Mouse (Mus musculus): Measurements from ENCODE around the gene 4930402F06Rik.

The 4930402F06Rik gene

GRCm38 (mm10) chr2:35397096-35397495 lies at the start of gene 4930402F06Rik:
Gene 4930402F06Rik, minus strand, starts transcription at chr2:35397175.
- DNase-seq (ENCODE audit: extremely low read depth, insufficient read length, low spot score) = no peak

- DNase-seq (ENCODE audit: extremely low read depth, insufficient read length, low spot score) = no peak
Measured at GRCm38 (mm10) chr2:35446300-35446699, 49.3 kb upstream of the 4930402F06Rik start.

GRCm38 (mm10) chr2:35445610-35446009 lies 48.6 kb upstream of the 4930402F06Rik start:
- peak; percentile 73 for DNase-seq (ENCODE audit: extremely low read depth, insufficient read length, low spot score)

- DNase-seq (ENCODE audit: extremely low read depth, insufficient read length, low spot score) = no peak
Measured at GRCm38 (mm10) chr2:35444764-35445262, 47.8 kb upstream of the 4930402F06Rik start.

- no peak for DNase-seq (ENCODE audit: extremely low read depth, insufficient read length, low spot score)
Measured at GRCm38 (mm10) chr2:35443981-35444763, 47.2 kb upstream of the 4930402F06Rik start.

- no peak for DNase-seq (ENCODE audit: extremely low read depth, insufficient read length, low spot score)
Measured at GRCm38 (mm10) chr2:35443325-35443724, 46.4 kb upstream of the 4930402F06Rik start.

GRCm38 (mm10) chr2:35442079-35442478 lies 45.1 kb upstream of the 4930402F06Rik start:
- no peak for DNase-seq (ENCODE audit: extremely low read depth, insufficient read length, low spot score)

GRCm38 (mm10) chr2:35441419-35441818 lies 44.4 kb upstream of the 4930402F06Rik start:
- no peak for DNase-seq (ENCODE audit: extremely low read depth, insufficient read length, low spot score)

- peak; percentile 41 for DNase-seq (ENCODE audit: extremely low read depth, insufficient read length, low spot score)
Measured at GRCm38 (mm10) chr2:35440480-35440879, 43.5 kb upstream of the 4930402F06Rik start.

GRCm38 (mm10) chr2:35437796-35438195 lies 40.8 kb upstream of the 4930402F06Rik start:
- DNase-seq (ENCODE audit: extremely low read depth, insufficient read length, low spot score) = peak; percentile 54

- DNase-seq (ENCODE audit: extremely low read depth, insufficient read length, low spot score) = no peak
Measured at GRCm38 (mm10) chr2:35434576-35435123, 37.7 kb upstream of the 4930402F06Rik start.

GRCm38 (mm10) chr2:35433428-35433827 lies 36.5 kb upstream of the 4930402F06Rik start:
- DNase-seq (ENCODE audit: extremely low read depth, insufficient read length, low spot score) = no peak

GRCm38 (mm10) chr2:35432472-35432871 lies 35.5 kb upstream of the 4930402F06Rik start:
- no peak for DNase-seq (ENCODE audit: extremely low read depth, insufficient read length, low spot score)

- DNase-seq (ENCODE audit: extremely low read depth, insufficient read length, low spot score) = no peak
Measured at GRCm38 (mm10) chr2:35432011-35432410, 35.0 kb upstream of the 4930402F06Rik start.

- DNase-seq (ENCODE audit: extremely low read depth, insufficient read length, low spot score) = no peak
Measured at GRCm38 (mm10) chr2:35430806-35431205, 33.8 kb upstream of the 4930402F06Rik start.

GRCm38 (mm10) chr2:35428615-35429300 lies 31.8 kb upstream of the 4930402F06Rik start:
- no peak for DNase-seq (ENCODE audit: extremely low read depth, insufficient read length, low spot score)

- no peak for DNase-seq (ENCODE audit: extremely low read depth, insufficient read length, low spot score)
Measured at GRCm38 (mm10) chr2:35427559-35427958, 30.6 kb upstream of the 4930402F06Rik start.

GRCm38 (mm10) chr2:35423711-35424339 lies 26.9 kb upstream of the 4930402F06Rik start:
- no peak for DNase-seq (ENCODE audit: extremely low read depth, insufficient read length, low spot score)

GRCm38 (mm10) chr2:35422384-35422783 lies 25.4 kb upstream of the 4930402F06Rik start:
- no peak for DNase-seq (ENCODE audit: extremely low read depth, insufficient read length, low spot score)

- no peak for DNase-seq (ENCODE audit: extremely low read depth, insufficient read length, low spot score)
Measured at GRCm38 (mm10) chr2:35420681-35421080, 23.7 kb upstream of the 4930402F06Rik start.

GRCm38 (mm10) chr2:35419671-35420070 lies 22.7 kb upstream of the 4930402F06Rik start:
- no peak for DNase-seq (ENCODE audit: extremely low read depth, insufficient read length, low spot score)
